Mouse (Mus musculus) stomach, postnatal 0 days (tissue): ENCODE measurements around the gene Sectm1a.

ENCODE experiments used
- CTCF ChIP-seq: IDR thresholded peaks from 2 replicates; pipeline ENCODE4 v1.5.1; 2016; ENCODE audit warnings: antibody characterized with exemption, low read depth, mild to moderate bottlenecking, moderate library complexity
- EP300 ChIP-seq: optimal IDR thresholded peaks from 2 replicates; pipeline ENCODE3; 2016; ENCODE audit warnings: antibody characterized with exemption

DNA sequence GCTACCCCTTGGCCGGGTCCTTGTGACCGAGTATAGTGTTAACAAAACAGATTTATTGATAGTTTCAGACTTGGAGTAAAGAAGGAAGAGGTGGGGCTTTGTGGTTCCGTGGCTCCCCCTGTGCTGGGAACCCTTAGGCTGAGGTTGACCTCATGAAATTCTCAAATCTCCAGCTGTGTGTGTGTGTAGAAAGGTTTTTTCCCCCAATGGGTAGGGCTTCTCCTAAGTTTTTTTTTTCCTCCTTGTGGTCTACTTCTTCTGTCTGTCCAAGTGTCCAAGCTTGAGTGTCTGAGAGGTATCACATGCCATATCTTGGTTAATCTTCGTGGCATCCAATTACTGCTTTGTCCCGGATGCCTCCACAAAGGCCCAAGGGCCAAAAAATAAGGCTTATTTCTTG, 47.9 kb downstream of the Sectm1a start:
- TF ChIP-seq CTCF (no peak), EP300 (no peak)
